22 mouse cellular contexts compared by ENCODE assay signal in the genomic region with DNA sequence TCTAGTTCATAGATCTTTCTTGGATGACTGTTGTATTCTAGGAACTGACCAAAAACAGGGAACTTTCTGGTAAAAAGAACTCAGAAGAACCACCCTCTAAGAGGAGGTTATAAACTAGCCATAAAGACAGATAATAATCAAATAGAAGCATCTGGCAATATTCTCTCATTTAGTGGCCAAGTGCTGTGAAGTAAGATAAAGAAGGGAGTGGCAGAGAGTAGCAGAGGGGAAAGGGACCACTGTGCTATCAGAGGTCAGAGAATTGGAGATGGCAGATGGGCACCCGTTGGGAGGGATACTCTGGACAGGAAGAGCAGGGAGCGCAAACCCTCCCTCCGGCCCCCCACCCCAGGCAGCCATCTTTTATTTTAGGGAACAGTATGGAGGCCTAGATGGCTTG. TPM values are rescaled to one million over a fixed set of nuclear protein-coding genes. Genes with fewer than 3 reads are reported as not detected.
A peak's percentile ranks its signal among the peaks of the same experiment; 100 is the strongest.
DNase-seq lines count a peak whose midpoint lies in the region; ATAC-seq lines count a peak whose summit lies in the region.
"Had no signal": no experiment of that assay in that cellular context is flagged by ENCODE, and none has a peak within 500 bp of the region (broad histone marks: within the 10 kb centered on the region; RNA-seq: fewer than 3 reads in every experiment).

No protein-coding gene starts in this region.

- H3K27me3 ChIP-seq in liver, embryonic 11.5 days (replicated peaks; ENCODE audit: control insufficient read depth, insufficient read depth, low read length) = no peaks in the 10 kb centered on the region
- no peaks in the 10 kb centered on the region for H3K27me3 ChIP-seq in liver, embryonic 15.5 days
- H3K27me3 ChIP-seq: embryonic facial prominence, embryonic 15.5 days; forebrain, embryonic 12.5 days; heart, embryonic 12.5 days had no signal

- H3K4me2 ChIP-seq in liver, embryonic 11.5 days = no peak overlapping the region
- peak overlapping the region; percentile 3; the same call in 1 of the 2 replicates for H3K4me2 ChIP-seq in liver, embryonic 15.5 days
- H3K4me2 ChIP-seq: embryonic facial prominence, embryonic 15.5 days; forebrain, embryonic 12.5 days; heart, embryonic 12.5 days; hindbrain, embryonic 14.5 days had no signal

- DNase-seq in liver, embryonic 11.5 days (ENCODE audit: low spot score) = no peak
- DNase-seq in cerebellum, postnatal 36 days = no peak
- DNase-seq in frontal cortex, adult 2 months (ENCODE audit: extremely low spot score in 1 of 2, low spot score in 1 of 2) = no peak
- DNase-seq: adrenal gland, postnatal 10 days; cerebellum, adult 11 months; cerebellum, adult 9-11 months; embryo, embryonic 11 days; forebrain, postnatal 0 days; gastrocnemius, adult 2 months; gastrocnemius, postnatal 25 days had no signal

- H3K9me3 ChIP-seq in liver, embryonic 11.5 days (ENCODE audit: control insufficient read depth, low read length) = no peaks in the 10 kb centered on the region
- no peaks in the 10 kb centered on the region for H3K9me3 ChIP-seq in liver, embryonic 15.5 days (replicated peaks)
- H3K9me3 ChIP-seq: embryonic facial prominence, embryonic 15.5 days; forebrain, embryonic 12.5 days; heart, embryonic 12.5 days; hindbrain, embryonic 10.5 days had no signal

- H3K36me3 ChIP-seq in liver, embryonic 11.5 days (ENCODE audit: control insufficient read depth, insufficient read depth, low read length) = no peaks in the 10 kb centered on the region
- H3K36me3 ChIP-seq in liver, embryonic 15.5 days (replicated peaks) = no peaks in the 10 kb centered on the region
- H3K36me3 ChIP-seq: embryonic facial prominence, embryonic 15.5 days; forebrain, embryonic 12.5 days; heart, embryonic 12.5 days; hindbrain, embryonic 10.5 days had no signal

- H3K4me1 ChIP-seq in liver, embryonic 11.5 days (replicated peaks; ENCODE audit: control insufficient read depth, insufficient read depth, low read length) = peaks cover 3% of the 10 kb centered on the region
- peaks cover 41% of the 10 kb centered on the region for H3K4me1 ChIP-seq in liver, embryonic 15.5 days (replicated peaks)
- H3K4me1 ChIP-seq: embryonic facial prominence, embryonic 15.5 days; forebrain, embryonic 12.5 days; heart, embryonic 12.5 days had no signal

- WGBS in liver, embryonic 11.5 days = 66% methylated on average over 3 of the region's 3 CpGs
- WGBS in liver, embryonic 15.5 days (ENCODE audit: insufficient replicate concordance) = 46% methylated on average over 3 of the region's 3 CpGs

- no peak overlapping the region for H3K27ac ChIP-seq in liver, embryonic 11.5 days (ENCODE audit: low read depth, low read length)
- no peak overlapping the region for H3K27ac ChIP-seq in liver, embryonic 15.5 days (replicated peaks)
- H3K27ac ChIP-seq: embryonic facial prominence, embryonic 15.5 days; forebrain, embryonic 12.5 days; gastrocnemius, adult 2 months; hindbrain, embryonic 10.5 days; hindbrain, embryonic 14.5 days had no signal

- ATAC-seq in erythroid progenitor cell, adult 5-6 weeks (replicated peaks; ENCODE audit: low FRiP score, poor library complexity, severe bottlenecking) = peak; percentile 47; the same call in 1 of the 2 replicates
- ATAC-seq in liver, embryonic 11.5 days (replicated peaks; ENCODE audit: low FRiP score) = peak; percentile 67
- ATAC-seq in liver, embryonic 15.5 days (ENCODE audit: insufficient read depth) = peak; percentile 76
- peak; percentile 74 for ATAC-seq in megakaryocyte-erythroid progenitor cell, adult 5-6 weeks (replicated peaks; ENCODE audit: low FRiP score, low TSS enrichment, poor library complexity, severe bottlenecking)
- ATAC-seq in erythroblast, adult 5-6 weeks (replicated peaks; ENCODE audit: low FRiP score, poor library complexity, severe bottlenecking) = no peak
- ATAC-seq: forebrain, postnatal 0 days had no signal

- H3K9ac ChIP-seq in liver, embryonic 11.5 days (ENCODE audit: low read depth, low read length) = no peak overlapping the region
- no peak overlapping the region for H3K9ac ChIP-seq in liver, embryonic 15.5 days
- H3K9ac ChIP-seq: embryonic facial prominence, embryonic 15.5 days; forebrain, embryonic 12.5 days; forebrain, postnatal 0 days; heart, embryonic 12.5 days; hindbrain, embryonic 14.5 days had no signal

- H3K4me3 ChIP-seq in liver, embryonic 11.5 days (ENCODE audit: low read depth, low read length) = no peak overlapping the region
- H3K4me3 ChIP-seq in liver, embryonic 15.5 days (replicated peaks) = no peak overlapping the region
- H3K4me3 ChIP-seq: embryonic facial prominence, embryonic 15.5 days; forebrain, embryonic 12.5 days; gastrocnemius, adult 2 months; heart, embryonic 12.5 days; hindbrain, embryonic 10.5 days had no signal

RNA-seq across cellular contexts. Expression of a gene that starts 34.3 kb away (rescaled TPM):
- not detected in 2 replicates for total RNA-seq in erythroid progenitor cell, adult 5-6 weeks (2015; ENCODE audit: low replicate concordance)
- total RNA-seq in erythroid progenitor cell, adult 5-6 weeks (2017; ENCODE audit: low replicate concordance) = 1.9 TPM in 1 of 2 replicates, not detected in the other
- 0.11 and 0.26 TPM in 2 replicates for polyA plus RNA-seq in liver, embryonic 11.5 days (2014; fragmentation: Nextera tagmentation; extraction: Ambion mirVana)
- polyA plus RNA-seq in liver, embryonic 15.5 days (2015; fragmentation: Nextera tagmentation; extraction: Ambion mirVana) = 0.20 and 0.25 TPM in 2 replicates
- not detected in 2 replicates for total RNA-seq in megakaryocyte-erythroid progenitor cell, adult 5-6 weeks (2014; fragmentation: Nextera tagmentation)
- total RNA-seq in megakaryocyte-erythroid progenitor cell, adult 5-6 weeks (2017) = not detected in 2 replicates
- total RNA-seq in erythroblast, adult 5-6 weeks (2015; ENCODE audit: low replicate concordance) = not detected in 2 replicates
- total RNA-seq in erythroblast, adult 5-6 weeks (2017; ENCODE audit: low replicate concordance) = not detected in 2 replicates
- polyA plus RNA-seq in frontal cortex, adult 2 months (2012; rRNA removed) = 0.13 and 0.14 TPM in 2 replicates
- total RNA-seq: common myeloid progenitor, adult 5-6 weeks; gastrocnemius, postnatal 25 days; granulocyte monocyte progenitor cell, adult 5-6 weeks; heart, postnatal 25 days had no signal
- polyA plus RNA-seq: heart, embryonic 12.5 days had no signal
